10 mouse cellular contexts compared by ENCODE assay signal in genomic region chr7:107705941-107706340, GRCm38 (mm10). TPM values are rescaled to one million over a fixed set of nuclear protein-coding genes. Genes with fewer than 3 reads are reported as not detected.
A peak's percentile ranks its signal among the peaks of the same experiment; 100 is the strongest.
DNase-seq lines count a peak whose midpoint lies in the region; ATAC-seq and TF ChIP-seq lines count a peak whose summit lies in the region.
"Had no signal": no experiment of that assay in that cellular context is flagged by ENCODE, and none has a peak within 500 bp of the region (broad histone marks: within the 10 kb centered on the region; RNA-seq: fewer than 3 reads in every experiment).

No protein-coding gene starts in this region.

- no peak overlapping the region for H3K27ac ChIP-seq in kidney, embryonic 15.5 days
- peak overlapping the region; percentile 24; the same call in 1 of the 2 replicates for H3K27ac ChIP-seq in stomach, postnatal 0 days (replicated peaks)
- H3K27ac ChIP-seq in neural tube, embryonic 15.5 days (replicated peaks) = no peak overlapping the region

- H3K4me3 ChIP-seq in kidney, embryonic 15.5 days (replicated peaks) = no peak overlapping the region
- no peak overlapping the region for H3K4me3 ChIP-seq in stomach, postnatal 0 days (ENCODE audit: low read depth, low read length)
- no peak overlapping the region for H3K4me3 ChIP-seq in neural tube, embryonic 15.5 days (replicated peaks)

- no peaks in the 10 kb centered on the region for H3K36me3 ChIP-seq in kidney, embryonic 15.5 days
- no peaks in the 10 kb centered on the region for H3K36me3 ChIP-seq in stomach, postnatal 0 days (ENCODE audit: control insufficient read depth, insufficient read depth, low read length)
- no peaks in the 10 kb centered on the region for H3K36me3 ChIP-seq in neural tube, embryonic 15.5 days

- no peak overlapping the region for H3K4me2 ChIP-seq in kidney, embryonic 15.5 days
- no peak overlapping the region for H3K4me2 ChIP-seq in stomach, postnatal 0 days (replicated peaks; ENCODE audit: low read depth)
- no peak overlapping the region for H3K4me2 ChIP-seq in neural tube, embryonic 15.5 days

- H3K27me3 ChIP-seq in kidney, embryonic 15.5 days = no peaks in the 10 kb centered on the region
- H3K27me3 ChIP-seq in stomach, postnatal 0 days (ENCODE audit: control insufficient read depth, insufficient read depth, low read length) = no peaks in the 10 kb centered on the region
- peaks cover 8% of the 10 kb centered on the region; the same call in 1 of the 2 replicates for H3K27me3 ChIP-seq in neural tube, embryonic 15.5 days (replicated peaks)

- H3K9ac ChIP-seq in kidney, embryonic 15.5 days = no peak overlapping the region
- no peak overlapping the region for H3K9ac ChIP-seq in stomach, postnatal 0 days (ENCODE audit: low read length)
- H3K9ac ChIP-seq in neural tube, embryonic 15.5 days (replicated peaks) = no peak overlapping the region

- TF ChIP-seq EP300 in stomach, postnatal 0 days (optimal IDR thresholded peaks at IDR 0.05) = no peak

- ATAC-seq in kidney, embryonic 15.5 days (replicated peaks; ENCODE audit: low FRiP score) = no peak
- ATAC-seq in stomach, postnatal 0 days (ENCODE audit: low FRiP score, low TSS enrichment) = 0 out of 2 replicates have a peak, but pooled peaks have one; percentile 21
- no peak for ATAC-seq in neural tube, embryonic 15.5 days (ENCODE audit: low FRiP score)
- ATAC-seq: inflammation-experienced regulatory T-cells, adult 6 months had no signal

- peaks cover 20% of the 10 kb centered on the region for H3K4me1 ChIP-seq in kidney, embryonic 15.5 days
- no peaks in the 10 kb centered on the region for H3K4me1 ChIP-seq in stomach, postnatal 0 days (replicated peaks; ENCODE audit: control insufficient read depth, insufficient read depth)
- 0 out of 2 replicates have a peak, but pooled peaks cover 6% of the 10 kb centered on the region for H3K4me1 ChIP-seq in neural tube, embryonic 15.5 days

- WGBS in kidney, embryonic 15.5 days = 82% methylated on average over 5 of the region's 5 CpGs
- 38% methylated on average over 5 of the region's 5 CpGs for WGBS in stomach, postnatal 0 days
- WGBS in neural tube, embryonic 15.5 days = 67% methylated on average over 5 of the region's 5 CpGs

- no peak for TF ChIP-seq CTCF in stomach, postnatal 0 days (IDR thresholded peaks at IDR 0.05; ENCODE audit: low read depth)

- H3K9me3 ChIP-seq in kidney, embryonic 15.5 days (replicated peaks) = no peaks in the 10 kb centered on the region
- no peaks in the 10 kb centered on the region for H3K9me3 ChIP-seq in stomach, postnatal 0 days (ENCODE audit: control insufficient read depth, low read length)
- H3K9me3 ChIP-seq in neural tube, embryonic 15.5 days (replicated peaks) = no peaks in the 10 kb centered on the region

- DNase-seq in adrenal gland, adult (ENCODE audit: inconsistent age in 2 of 2, low spot score in 1 of 2) = peak; percentile 30 to 58
- DNase-seq in adrenal gland, adult 8-10 months = no peak
- DNase-seq in kidney, adult 18-20 months = peak; percentile 34
- DNase-seq in urinary bladder, postnatal 14 days (ENCODE audit: low spot score) = peak; percentile 66
- DNase-seq in urinary bladder, adult 2 months (ENCODE audit: low spot score) = no peak
- DNase-seq in stomach, postnatal 0 days (ENCODE audit: low spot score) = peak; percentile 72

RNA-seq across cellular contexts. Expression of gene Cyb5r2, which starts 51.9 kb away (rescaled TPM):
- total RNA-seq in adrenal gland, adult 8-10 months (2022) = not detected
- polyA plus RNA-seq in kidney, embryonic 15.5 days (2015; fragmentation: Nextera tagmentation; extraction: Ambion mirVana) = 0.28 TPM in 1 of 2 replicates, not detected in the other
- polyA plus RNA-seq in urinary bladder, adult 2 months (2012; rRNA removed) = 0.13 TPM in 1 of 2 replicates, not detected in the other
- 0.04 and 0.08 TPM in 2 replicates for polyA plus RNA-seq in stomach, postnatal 0 days (2015; fragmentation: Nextera tagmentation; extraction: Ambion mirVana)
- 0.09 and 0.26 TPM in 2 replicates for polyA plus RNA-seq in neural tube, embryonic 15.5 days (2015; fragmentation: Nextera tagmentation; extraction: Ambion mirVana)
- total RNA-seq: left cerebral cortex, postnatal 25 days had no signal
- polyA plus RNA-seq: inflammation-experienced regulatory T-cells, adult 6 months had no signal

Comparison
In these comparisons a context has a peak if more than half of its experiments do, and no peak if none do; other contexts are left out.
1. DNase-seq: peak in adrenal gland, adult (2 of 2), kidney, adult 18-20 months (single experiment), urinary bladder, postnatal 14 days (single experiment) and stomach, postnatal 0 days (single experiment); none in adrenal gland, adult 8-10 months (single experiment) and urinary bladder, adult 2 months (single experiment).